Mouse (Mus musculus) hindbrain, embryonic 15.5 days (tissue): ENCODE measurements around the gene Gm10666. TPM values are rescaled to one million over a fixed set of nuclear protein-coding genes. Genes with fewer than 3 reads are reported as not detected.
"Not testable (repeated sequence)": the region's sequence is repeated elsewhere in the genome, so short reads cannot be mapped to it uniquely, and the experiment has no call there.

Source experiments
- ATAC-seq: fragments of 200-750 bp; cut with Nextera tagmentation; 2 replicates; pipeline ENCODE4 v1.8.0; 2017; ENCODE audit warnings: low read depth, moderate number of reproducible peaks, moderate TSS enrichment; ENCODE audit not compliant: low FRiP score
- H3K27ac ChIP-seq: fragments of 300-500 bp; sonication (generic); replicated peaks from 2 replicates; pipeline ENCODE4 v1.5.1; 2015; ENCODE audit warnings: mild to moderate bottlenecking, inconsistent platforms
- H3K27me3 ChIP-seq: fragments of 300-500 bp; sonication (generic); 2 replicates; pipeline ENCODE4 v1.6.1; 2015; ENCODE audit warnings: control low read depth, inconsistent platforms
- H3K36me3 ChIP-seq: fragments of 300-500 bp; sonication (generic); 2 replicates; pipeline ENCODE4 v1.6.1; 2015; ENCODE audit warnings: control low read depth, inconsistent platforms
- H3K4me1 ChIP-seq: fragments of 300-500 bp; sonication (generic); replicated peaks from 2 replicates; pipeline ENCODE4 v1.6.1; 2015; ENCODE audit warnings: control low read depth, inconsistent platforms
- H3K4me2 ChIP-seq: fragments of 300-500 bp; sonication (generic); 2 replicates; pipeline ENCODE4 v1.6.1; 2015; ENCODE audit warnings: moderate library complexity, mild to moderate bottlenecking, inconsistent platforms
- H3K4me3 ChIP-seq: fragments of 300-500 bp; sonication (generic); 2 replicates; pipeline ENCODE4 v1.5.1; 2015; ENCODE audit warnings: mild to moderate bottlenecking, inconsistent platforms
- H3K9ac ChIP-seq: fragments of 300-500 bp; sonication (generic); 2 replicates; pipeline ENCODE4 v1.6.1; 2015; ENCODE audit warnings: inconsistent platforms
- H3K9me3 ChIP-seq: fragments of 300-500 bp; sonication (generic); 2 replicates; pipeline ENCODE4 v1.6.1; 2016; ENCODE audit warnings: control low read depth, inconsistent platforms
- WGBS: fragments of 180-500 bp; shearing (Covaris S2); methylation state at CpG from one replicate; pipeline ENCODE4 v1.1.7; 2015; 5-methylcytosine and 5-hydroxymethylcytosine counted together
- polyA plus RNA-seq: library from polyadenylated mRNA; unstranded; fragments of >200 nt; fragmentation: Nextera tagmentation; extraction: Ambion mirVana; gene quantifications from 2 replicates; pipeline ENCODE4 v1.2.1, GENCODE M21; 2015

The Gm10666 gene
- polyA plus RNA-seq, result not detected in 2 replicates

GRCm38 (mm10) chr7:22134641-22135040, at the start of gene Gm10666:
Gm10666 (minus strand) TSS chr7:22134741.
- no CpG with 5 or more reads among the region's 5 CpGs for WGBS
- H3K4me2 ChIP-seq, H3K9me3 ChIP-seq, H3K9ac ChIP-seq, H3K4me1 ChIP-seq, H3K27ac ChIP-seq, H3K4me3 ChIP-seq, ATAC-seq, H3K27me3 ChIP-seq, H3K36me3 ChIP-seq: not testable (repeated sequence)

DNA sequence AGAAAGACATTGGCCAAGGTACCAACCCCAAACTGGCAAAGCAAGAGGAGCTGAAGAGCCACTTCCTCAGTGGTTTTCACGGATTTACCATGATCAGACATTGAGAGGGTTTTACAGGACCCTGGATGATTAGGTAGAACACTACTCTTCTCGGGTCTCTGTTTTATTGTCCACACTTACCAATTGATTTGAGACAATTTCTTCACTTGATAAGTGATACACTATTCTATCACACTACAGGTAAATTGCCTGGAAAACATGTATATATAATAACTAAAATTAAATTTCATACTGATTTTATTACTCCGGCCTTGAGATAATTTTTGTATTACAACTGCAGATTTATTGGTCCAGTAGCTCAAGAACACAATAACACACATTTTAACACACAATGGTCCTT, 29.4 kb upstream of the Gm10666 start, which contains the start of gene Vmn1r142:
Gene Vmn1r142 (minus strand): TSS at position 101 of the 400 bp plus-strand sequence.
- ATAC-seq, result not testable (repeated sequence)
- WGBS, result no CpG with 5 or more reads among the region's 3 CpGs

GRCm38 (mm10) chr7:22118145-22118544, 16.4 kb downstream of the Gm10666 start, which contains the start of gene Gm16451:
Gm16451 (minus strand) TSS chr7:22118245.
- not testable (repeated sequence) for H3K9ac ChIP-seq, ATAC-seq, H3K27ac ChIP-seq, H3K4me3 ChIP-seq, H3K4me1 ChIP-seq, H3K4me2 ChIP-seq, H3K36me3 ChIP-seq, H3K9me3 ChIP-seq, H3K27me3 ChIP-seq
- no CpG with 5 or more reads among the region's 2 CpGs for WGBS

More for the DNA sequence above, 29.4 kb upstream of the Gm10666 start, which contains the start of gene Vmn1r142:
- not testable (repeated sequence) for H3K4me3 ChIP-seq, H3K9ac ChIP-seq, H3K27me3 ChIP-seq, H3K36me3 ChIP-seq, H3K27ac ChIP-seq, H3K4me1 ChIP-seq, H3K9me3 ChIP-seq, H3K4me2 ChIP-seq

Other genes starting within 250 kb of the Gm10666 start
- gene Gm5891, start 213.4 kb downstream of the Gm10666 start, polyA plus RNA-seq, result not detected in 2 replicates
- not detected in 2 replicates for gene Vmn1r137, start 140.2 kb downstream of the Gm10666 start, polyA plus RNA-seq
- gene Vmn1r138, start 105.8 kb downstream of the Gm10666 start, polyA plus RNA-seq, result not detected in 2 replicates
- not detected in 2 replicates for gene Gm6176, start 78.4 kb downstream of the Gm10666 start, polyA plus RNA-seq
- gene Vmn1r139, start 65.7 kb downstream of the Gm10666 start, polyA plus RNA-seq, result not detected in 2 replicates
- gene Gm16451, start 16.5 kb downstream of the Gm10666 start, polyA plus RNA-seq, result not detected in 2 replicates
- gene Vmn1r142, start 29.3 kb upstream of the Gm10666 start, polyA plus RNA-seq, result not detected in 2 replicates
- gene Vmn1r143, start 54.6 kb upstream of the Gm10666 start, polyA plus RNA-seq, result not detected in 2 replicates
- gene Gm8653, start 66.5 kb upstream of the Gm10666 start, polyA plus RNA-seq, result not detected in 2 replicates
- gene Gm8453, start 94.7 kb upstream of the Gm10666 start, polyA plus RNA-seq, result not detected in 2 replicates
- not detected in 2 replicates for gene Gm4187, start 195.0 kb upstream of the Gm10666 start, polyA plus RNA-seq
- not detected in 2 replicates for gene Gm8660, start 236.3 kb upstream of the Gm10666 start, polyA plus RNA-seq